Mouse (Mus musculus) hindbrain, embryonic 10.5 days (tissue): ENCODE results near the gene Myh13. TPM values are rescaled to one million over a fixed set of nuclear protein-coding genes. Genes with fewer than 3 reads are reported as not detected.

ENCODE experiments used
- DNase-seq: peaks from one replicate; pipeline ENCODE4 v3.0.0-alpha.2; 2017; ENCODE audit warnings: low spot score
- H3K27ac ChIP-seq: fragments of 300-500 bp; sonication (generic); 2 replicates; pipeline ENCODE4 v1.5.1; 2016; ENCODE audit warnings: mild to moderate bottlenecking, moderate library complexity
- H3K27me3 ChIP-seq: fragments of 300-500 bp; sonication (generic); 2 replicates; pipeline ENCODE4 v1.6.1; 2016; ENCODE audit warnings: mild to moderate bottlenecking; ENCODE audit not compliant: poor library complexity, insufficient read depth, severe bottlenecking
- H3K36me3 ChIP-seq: fragments of 300-500 bp; sonication (generic); 2 replicates; pipeline ENCODE4 v1.6.1; 2016; ENCODE audit warnings: mild to moderate bottlenecking, moderate library complexity
- H3K4me1 ChIP-seq: fragments of 300-500 bp; sonication (generic); replicated peaks from 2 replicates; pipeline ENCODE4 v1.6.1; 2016; ENCODE audit warnings: mild to moderate bottlenecking
- H3K4me3 ChIP-seq: fragments of 300-500 bp; sonication (generic); 2 replicates; pipeline ENCODE4 v1.5.1; 2016; ENCODE audit warnings: mild to moderate bottlenecking, moderate library complexity
- H3K9me3 ChIP-seq: fragments of 300-500 bp; sonication (generic); 2 replicates; pipeline ENCODE4 v1.6.1; 2016; ENCODE audit warnings: mild to moderate bottlenecking, moderate library complexity
- WGBS: fragments of 180-500 bp; shearing (Covaris S2); methylation state at CpG from one replicate; pipeline ENCODE4 v1.1.7; 2016; 5-methylcytosine and 5-hydroxymethylcytosine counted together
- polyA plus RNA-seq: library from polyadenylated mRNA; unstranded; fragments of >200 nt; fragmentation: Nextera tagmentation; extraction: Ambion mirVana; gene quantifications from 2 replicates; pipeline ENCODE4 v1.2.1, GENCODE M21; 2016

The Myh13 gene
- polyA plus RNA-seq, 1 experiment from 2014 or later, result not detected

DNA sequence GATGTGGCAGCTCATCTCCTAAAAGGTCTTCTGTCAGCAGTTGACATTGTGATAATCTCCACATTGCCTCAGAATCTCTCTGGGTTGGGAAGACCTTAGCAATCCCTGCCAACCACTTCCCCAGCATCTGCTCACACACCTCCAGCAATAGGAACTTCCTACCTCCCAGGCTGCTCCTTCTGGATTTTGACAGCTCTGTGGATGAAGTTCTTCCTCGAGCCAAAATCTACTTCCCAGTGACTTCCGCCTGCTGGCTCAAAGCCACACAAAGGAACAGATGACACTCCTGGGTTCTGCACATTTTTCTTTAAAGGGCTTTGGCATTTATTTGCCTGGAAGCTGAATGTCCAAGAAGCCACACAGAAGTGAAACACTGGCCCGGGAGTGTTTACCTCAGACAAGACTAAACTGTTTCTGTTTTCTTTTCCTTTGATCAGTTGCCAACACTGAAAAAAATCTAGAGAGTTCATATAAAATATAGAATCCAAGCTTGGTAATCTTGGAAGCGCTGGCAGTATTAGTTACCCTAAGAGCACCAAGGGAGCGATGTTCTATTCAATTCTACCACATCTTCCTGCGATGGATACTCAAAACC lies 93.0 kb downstream of the Myh13 start:
- WGBS, result 86% methylated on average over 6 of the region's 6 CpGs
- H3K27me3 ChIP-seq, result no peaks in the 10 kb centered on the region
- H3K36me3 ChIP-seq, result no peaks in the 10 kb centered on the region
- H3K9me3 ChIP-seq, result no peaks in the 10 kb centered on the region
- H3K4me3 ChIP-seq, result no peak overlapping the region
- no peaks in the 10 kb centered on the region for H3K4me1 ChIP-seq
- H3K27ac ChIP-seq, result no peak overlapping the region
- DNase-seq, result no peak

Other genes with a start within 250 kb of the Myh13 start
- gene Myh3, start 243.4 kb upstream of the Myh13 start, polyA plus RNA-seq, result 0.49 and 0.69 TPM in 2 replicates
- gene Myh2, start 150.6 kb upstream of the Myh13 start, polyA plus RNA-seq, result 0.02 TPM in 1 of 2 replicates, not detected in the other
- not detected in 2 replicates for gene Myh1, start 121.6 kb upstream of the Myh13 start, polyA plus RNA-seq
- gene Myh4, start 83.6 kb upstream of the Myh13 start, polyA plus RNA-seq, result not detected in 2 replicates
- 0.03 and 0.07 TPM in 2 replicates for gene Myh8, start 44.5 kb upstream of the Myh13 start, polyA plus RNA-seq
- gene Gas7, start 133.8 kb downstream of the Myh13 start, polyA plus RNA-seq, result 3.5 and 4.2 TPM in 2 replicates